Mouse (Mus musculus) left cerebral cortex, postnatal 25 days (tissue): ENCODE measurements around the gene Ntng1. TPM values are rescaled to one million over a fixed set of nuclear protein-coding genes. Genes with fewer than 3 reads are reported as not detected.

Source experiments
- DNase-seq, 2 experiments: peaks; one replicate each; pipeline ENCODE4 v3.0.0; 2022; ENCODE audit warnings: low spot score in 2 of 2, mixed read lengths in 1 of 2
- intact Hi-C: fragments of 180-260 bp; cut with DNase I; formaldehyde crosslinking; loops from one replicate; pipeline ENCODE4 v1.15.1; 2025
- total RNA-seq, 2 experiments: library from RNA; stranded (reverse); gene quantifications; 2 replicates each; pipeline ENCODE4 v1.2.3; 2021

Gene Ntng1
- total RNA-seq, 2 experiments from 2014 or later: 30.1 to 35.6 TPM

- DNase-seq: no peak
- intact Hi-C loops: no loop called here
These were observed 200.9 kb downstream of the Ntng1 start for GRCm38 (mm10) chr3:109942960-109943359.

- intact Hi-C loops: loop anchor here (5.0 kb wide), 1 partner anchor 205 kb away; the partner anchor contains the start of gene Ntng1
- peak in 1 of 2 experiments; percentile 56 for DNase-seq
These were observed 206.2 kb downstream of the Ntng1 start for GRCm38 (mm10) chr3:109937634-109938033.

DNA sequence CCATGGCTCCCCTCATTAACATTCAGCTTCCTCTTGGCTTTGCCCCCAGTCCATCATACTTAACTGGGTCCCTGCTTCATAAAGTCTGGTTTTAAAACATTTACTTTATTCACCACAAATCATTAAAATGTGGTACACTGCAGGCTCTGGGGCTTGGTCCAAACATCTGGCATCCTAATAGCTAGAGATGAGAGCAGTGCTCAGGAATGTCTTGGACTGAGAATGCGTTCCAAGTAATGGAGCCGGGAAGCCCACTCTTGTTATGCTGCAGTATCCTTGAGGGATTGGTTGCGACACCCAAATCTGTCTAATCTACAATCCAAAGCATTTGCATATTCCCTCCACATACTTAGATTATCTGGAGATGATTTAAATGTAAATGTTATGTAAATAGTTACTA is 207.5 kb downstream of the Ntng1 start:
- intact Hi-C loops: loop anchor here (5.0 kb wide), 1 partner anchor 206 kb away; the partner anchor contains the start of gene Ntng1

GRCm38 (mm10) chr3:109932261-109932660 is 211.6 kb downstream of the Ntng1 start:
- peak; percentile 30 to 70 for DNase-seq
- intact Hi-C loops: no loop called here

More for the DNA sequence above, 207.5 kb downstream of the Ntng1 start:
- no peak for DNase-seq

- intact Hi-C loops: no loop called here
- DNase-seq: no peak
These were observed 212.8 kb downstream of the Ntng1 start for GRCm38 (mm10) chr3:109931021-109931420.

DNA sequence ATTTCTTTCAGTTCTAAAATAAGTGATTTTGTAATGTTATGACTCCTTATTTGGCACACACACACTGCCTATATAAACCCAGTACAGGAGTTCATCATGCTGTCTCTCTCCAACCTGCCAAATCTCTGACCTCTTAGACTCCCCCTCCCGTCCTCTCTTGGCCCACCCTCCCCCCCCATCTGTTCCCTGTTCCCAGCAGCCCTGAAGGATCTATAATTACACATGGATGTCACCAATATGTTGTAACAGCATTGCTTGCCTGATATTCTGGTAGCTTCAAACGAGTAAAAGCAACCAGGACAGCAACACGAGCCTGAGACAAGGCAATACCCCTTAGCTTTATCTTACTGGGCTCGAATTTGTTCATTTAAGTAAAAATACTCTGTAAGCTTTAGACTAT is 220.0 kb downstream of the Ntng1 start:
- intact Hi-C loops: no loop called here
- no peak for DNase-seq

DNA sequence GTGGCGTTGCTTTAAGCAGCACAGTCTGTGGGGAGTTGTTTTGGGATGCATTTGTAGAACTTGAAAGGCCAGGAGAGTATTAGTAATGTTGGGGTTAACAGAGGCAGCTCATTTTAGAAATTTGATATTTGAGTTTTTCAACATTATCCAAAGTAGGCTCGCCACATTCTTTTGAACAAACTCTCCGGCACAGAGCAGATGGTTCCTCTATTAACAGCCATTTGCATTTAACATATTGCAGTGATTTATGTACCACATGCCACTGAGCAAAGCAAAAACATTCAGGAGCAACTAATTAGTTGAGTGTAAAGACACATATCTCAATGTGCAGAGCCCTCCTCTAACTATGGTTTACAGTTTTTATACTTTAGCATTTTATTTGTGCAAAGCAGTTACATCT is 224.8 kb downstream of the Ntng1 start:
- no peak for DNase-seq
- intact Hi-C loops: no loop called here

GRCm38 (mm10) chr3:109917926-109918694 is 225.7 kb downstream of the Ntng1 start:
- DNase-seq: no peak
- intact Hi-C loops: no loop called here

- intact Hi-C loops: no loop called here
- DNase-seq: no peak
These were observed 226.7 kb downstream of the Ntng1 start for GRCm38 (mm10) chr3:109917077-109917476.

DNA sequence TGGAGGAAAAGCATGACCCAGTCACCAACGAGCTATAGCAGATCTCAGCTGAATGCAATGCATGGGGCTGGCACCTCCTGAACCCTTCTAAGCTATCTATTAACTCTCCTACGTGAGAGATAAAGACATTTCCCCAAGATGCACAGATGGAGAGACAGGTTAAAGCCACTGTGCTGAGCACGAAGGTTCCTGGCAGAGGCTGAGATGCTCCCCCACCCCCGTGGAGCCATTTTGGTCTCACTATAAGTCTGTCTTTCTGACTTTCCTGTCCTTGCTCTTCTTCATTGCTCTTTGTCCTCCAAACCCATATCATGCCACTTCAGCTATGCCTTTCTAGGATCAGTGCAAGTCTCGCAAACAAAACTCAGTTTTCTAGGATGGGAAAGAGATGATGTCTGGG is 229.6 kb downstream of the Ntng1 start:
- no peak for DNase-seq
- intact Hi-C loops: no loop called here

- intact Hi-C loops: no loop called here
- no peak for DNase-seq
These were observed 253.2 kb downstream of the Ntng1 start for GRCm38 (mm10) chr3:109890600-109890999.

- no peak for DNase-seq
- intact Hi-C loops: no loop called here
These were observed 258.1 kb downstream of the Ntng1 start for GRCm38 (mm10) chr3:109885672-109886071.

DNA sequence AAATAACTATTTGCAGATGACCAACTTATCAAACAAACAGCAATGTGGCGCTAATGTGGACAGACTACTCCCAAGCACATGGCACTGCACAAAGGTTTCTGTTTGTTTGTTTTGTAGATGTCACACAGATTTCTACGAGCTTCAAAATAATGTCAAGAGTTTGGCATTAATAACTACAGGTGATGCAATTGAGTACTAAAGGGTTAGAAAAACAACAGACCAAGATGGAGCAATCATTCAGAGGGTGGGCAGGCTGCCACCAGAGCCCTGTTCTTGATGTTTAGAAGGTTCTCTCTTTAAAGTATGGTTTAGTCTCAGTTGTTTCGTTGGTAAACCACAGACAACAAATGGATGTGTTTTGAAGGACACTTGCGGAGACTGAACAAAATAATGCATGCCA is 264.8 kb downstream of the Ntng1 start:
- DNase-seq: no peak
- intact Hi-C loops: no loop called here

DNA sequence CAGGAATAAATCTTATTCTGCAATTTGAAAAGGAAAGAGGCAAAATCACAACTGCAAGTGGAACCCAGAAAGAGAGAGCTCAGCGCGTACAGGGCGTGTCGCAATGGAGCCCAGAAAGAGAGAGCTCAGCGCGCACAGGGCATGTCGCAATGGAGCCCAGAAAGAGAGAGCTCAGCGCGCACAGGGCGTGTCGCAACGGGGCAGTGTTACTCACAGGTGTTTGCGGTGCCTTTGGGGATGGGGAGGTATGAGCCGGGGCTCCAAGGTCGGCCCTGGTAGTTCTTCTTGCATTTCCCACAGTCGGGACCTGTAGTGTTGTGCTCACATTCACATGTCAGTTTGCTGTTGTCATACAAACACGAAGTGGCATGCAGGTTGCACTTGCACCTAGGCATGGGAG is 271.8 kb downstream of the Ntng1 start:
- DNase-seq: no peak
- intact Hi-C loops: no loop called here

GRCm38 (mm10) chr3:109858276-109858675 is 285.5 kb downstream of the Ntng1 start:
- intact Hi-C loops: no loop called here
- DNase-seq: no peak

DNA sequence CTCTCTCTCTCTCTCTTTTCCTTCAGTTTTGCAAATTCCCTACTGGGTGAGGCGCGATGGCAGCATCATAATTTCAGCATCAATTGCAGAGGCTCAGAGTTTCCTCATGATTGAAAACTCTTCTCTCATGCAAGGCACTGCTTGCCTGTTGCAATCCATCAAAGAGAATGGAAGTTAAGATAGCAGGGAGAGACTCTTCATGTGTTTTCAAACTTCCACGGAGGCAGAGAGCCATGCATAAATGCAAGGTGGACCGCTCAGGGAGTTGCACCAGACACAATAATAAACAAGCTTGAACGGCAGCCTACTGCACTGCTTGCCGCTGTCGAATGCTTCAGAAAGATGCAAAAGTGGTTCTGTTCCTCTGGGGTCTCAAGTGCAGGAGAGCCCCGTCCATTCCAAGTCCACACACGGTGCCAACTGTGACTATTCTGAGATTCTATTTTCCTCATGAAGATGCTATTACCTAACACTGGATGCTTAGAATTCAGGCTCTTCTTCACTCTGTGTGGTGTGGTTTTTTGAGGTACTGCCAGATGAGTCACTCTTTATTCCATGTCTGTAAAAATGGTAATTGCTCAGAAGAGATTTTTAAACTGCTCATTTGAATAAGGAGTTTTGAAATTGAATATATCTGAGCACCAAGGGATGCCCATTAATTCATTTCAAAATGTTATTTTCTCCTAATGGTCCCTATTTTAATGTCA is 289.2 kb downstream of the Ntng1 start:
- DNase-seq: peak; percentile 26 to 87
- intact Hi-C loops: loop anchor here (2.0 kb wide), 1 partner anchor 72 kb away; no protein-coding TSS in a partner anchor

DNA sequence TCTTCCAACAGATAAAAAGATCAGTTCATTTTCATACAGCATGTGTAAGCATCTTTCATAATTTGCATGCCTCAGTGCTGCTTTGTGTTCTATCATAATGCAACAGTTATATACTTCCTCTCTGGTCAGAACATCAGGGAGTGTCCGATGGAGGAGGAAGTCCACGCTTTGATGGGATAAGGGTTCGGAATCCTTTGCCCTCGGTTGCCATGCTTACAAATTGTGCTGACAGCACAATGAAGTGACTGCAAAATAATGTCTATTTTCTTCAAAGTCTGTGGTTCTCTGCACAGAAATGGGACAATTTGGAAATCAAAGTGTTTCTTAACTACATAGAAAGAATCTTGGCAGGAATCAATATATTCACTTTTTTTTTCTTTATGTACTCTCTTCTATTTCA is 297.2 kb downstream of the Ntng1 start:
- intact Hi-C loops: no loop called here

GRCm38 (mm10) chr3:109825806-109826205 is 318.0 kb downstream of the Ntng1 start:
- no peak for DNase-seq
- intact Hi-C loops: no loop called here

More for the DNA sequence above, 297.2 kb downstream of the Ntng1 start:
- no peak for DNase-seq

DNA sequence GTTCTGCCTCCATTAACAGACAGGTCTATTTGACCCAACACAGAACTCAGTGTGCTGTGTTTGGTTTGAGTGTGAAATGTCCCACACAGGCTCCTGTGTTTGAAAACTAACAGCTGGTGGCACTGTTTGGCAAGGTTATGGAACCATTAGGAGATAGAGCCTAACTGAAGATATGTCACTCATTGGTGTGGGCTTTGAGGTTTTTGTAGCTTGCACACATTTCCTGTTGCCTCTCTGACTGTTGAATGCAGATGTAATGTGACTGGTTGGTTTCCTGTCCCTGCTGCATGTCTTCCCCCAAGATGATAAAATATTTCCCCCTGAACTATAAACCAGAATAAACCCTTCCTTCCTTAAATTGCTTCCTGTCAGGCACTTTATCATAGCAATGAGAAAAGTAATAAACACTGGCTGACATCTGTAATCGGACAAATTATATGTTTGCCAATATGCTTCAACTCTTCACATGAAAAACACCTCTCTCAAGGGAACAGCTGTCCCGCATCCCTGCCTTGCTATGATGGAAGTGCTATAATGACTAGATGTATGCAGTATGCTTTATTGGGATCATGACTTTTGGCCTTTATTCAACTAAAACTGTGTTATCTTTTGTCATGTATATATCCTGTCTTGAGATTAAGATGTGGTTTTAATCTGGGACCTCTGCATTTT is 320.9 kb downstream of the Ntng1 start:
- DNase-seq: no peak
- intact Hi-C loops: no loop called here
